Mouse (Mus musculus) frontal cortex, postnatal 25 days (tissue): ENCODE measurements around the gene B9d2.

ENCODE experiments used
- DNase-seq, 2 experiments: peaks; one replicate each; pipeline ENCODE4 v3.0.0; 2022; ENCODE audit warnings: low spot score in 2 of 2

B9d2 gene

GRCm38 (mm10) chr7:25731294-25732055 lies 50.9 kb downstream of the B9d2 start:
- no peak for DNase-seq

DNA sequence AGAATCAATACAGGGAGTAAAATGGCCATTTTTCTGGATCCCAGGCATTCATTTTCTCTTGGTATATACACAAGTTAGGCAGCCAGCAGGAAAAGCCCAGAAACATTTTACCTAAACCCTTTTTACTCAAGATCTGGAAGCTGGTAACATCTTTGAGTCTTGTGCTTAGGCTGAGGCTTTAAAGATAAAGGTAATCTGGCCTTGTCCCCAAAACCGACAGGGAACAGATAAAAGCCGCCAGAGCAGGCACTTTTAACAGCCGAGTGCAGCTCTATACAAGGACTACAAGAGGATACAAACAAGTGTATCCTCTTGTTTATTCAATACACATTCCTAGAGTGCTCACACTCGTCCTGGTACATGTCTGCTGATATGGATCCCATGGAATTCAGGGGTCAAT lies 54.4 kb downstream of the B9d2 start:
- no peak for DNase-seq
